Mouse (Mus musculus) midbrain, embryonic 16.5 days (tissue): ENCODE results near the gene Trpv4. TPM values are rescaled to one million over a fixed set of nuclear protein-coding genes. Genes with fewer than 3 reads are reported as not detected.

Experiments
- ATAC-seq: fragments of 200-750 bp; cut with Nextera tagmentation; 2 replicates; pipeline ENCODE4 v1.8.0; 2017; ENCODE audit warnings: moderate TSS enrichment
- H3K27ac ChIP-seq: fragments of 300-500 bp; sonication (generic); 2 replicates; pipeline ENCODE4 v1.5.1; 2014; ENCODE audit warnings: mild to moderate bottlenecking, low read length, mixed read lengths
- H3K27me3 ChIP-seq: fragments of 300-500 bp; sonication (generic); 2 replicates; pipeline ENCODE4 v1.6.1; 2014; ENCODE audit warnings: low read depth, low read length, mixed read lengths; ENCODE audit not compliant: control insufficient read depth, insufficient read depth
- H3K36me3 ChIP-seq: fragments of 300-500 bp; sonication (generic); 2 replicates; pipeline ENCODE4 v1.6.1; 2014; ENCODE audit warnings: mild to moderate bottlenecking, low read length, moderate library complexity, mixed read lengths; ENCODE audit not compliant: control insufficient read depth, insufficient read depth
- H3K4me1 ChIP-seq: fragments of 300-500 bp; sonication (generic); 2 replicates; pipeline ENCODE4 v1.6.1; 2014; ENCODE audit warnings: mild to moderate bottlenecking, low read length, mixed read lengths; ENCODE audit not compliant: control insufficient read depth, insufficient read depth
- H3K4me2 ChIP-seq: fragments of 300-500 bp; sonication (generic); 2 replicates; pipeline ENCODE4 v1.6.1; 2014; ENCODE audit warnings: mild to moderate bottlenecking, low read length, mixed read lengths
- H3K4me3 ChIP-seq: fragments of 300-500 bp; sonication (generic); 2 replicates; pipeline ENCODE4 v1.5.1; 2014; ENCODE audit warnings: low read depth, mild to moderate bottlenecking, low read length, moderate library complexity, mixed read lengths
- H3K9ac ChIP-seq: fragments of 300-500 bp; sonication (generic); 2 replicates; pipeline ENCODE4 v1.6.1; 2014; ENCODE audit warnings: low read depth, low read length, mixed read lengths
- H3K9me3 ChIP-seq: fragments of 300-500 bp; sonication (generic); replicated peaks from 2 replicates; pipeline ENCODE4 v1.6.1; 2014; ENCODE audit warnings: mild to moderate bottlenecking, low read length, mixed read lengths; ENCODE audit not compliant: control insufficient read depth, poor library complexity, severe bottlenecking
- WGBS: fragments of 180-500 bp; shearing (Covaris S2); extraction: QIAGEN DNeasy Blood & Tissue Kit; methylation state at CpG from one replicate; pipeline ENCODE4 v1.1.7; 2014; 5-methylcytosine and 5-hydroxymethylcytosine counted together
- polyA plus RNA-seq: library from polyadenylated mRNA; unstranded; fragments of >200 nt; fragmentation: Nextera tagmentation; extraction: Ambion mirVana; gene quantifications from 2 replicates; pipeline ENCODE4 v1.2.1, GENCODE M21; 2015

Gene Trpv4
- polyA plus RNA-seq, 1 experiment from 2014 or later = 1.3 TPM

GRCm38 (mm10) chr5:114617809-114618208 lies 40.4 kb downstream of the Trpv4 start:
- Histone ChIP-seq H3K4me3 (no peak overlapping the region), H3K27ac (no peak overlapping the region), H3K27me3 (no peaks in the 10 kb centered on the region), H3K36me3 (no peaks in the 10 kb centered on the region), H3K4me2 (no peak overlapping the region), H3K9me3 (no peaks in the 10 kb centered on the region), H3K9ac (no peak overlapping the region), H3K4me1 (no peaks in the 10 kb centered on the region)
- WGBS = 82% methylated on average over 12 of the region's 12 CpGs
- ATAC-seq = no peak

DNA sequence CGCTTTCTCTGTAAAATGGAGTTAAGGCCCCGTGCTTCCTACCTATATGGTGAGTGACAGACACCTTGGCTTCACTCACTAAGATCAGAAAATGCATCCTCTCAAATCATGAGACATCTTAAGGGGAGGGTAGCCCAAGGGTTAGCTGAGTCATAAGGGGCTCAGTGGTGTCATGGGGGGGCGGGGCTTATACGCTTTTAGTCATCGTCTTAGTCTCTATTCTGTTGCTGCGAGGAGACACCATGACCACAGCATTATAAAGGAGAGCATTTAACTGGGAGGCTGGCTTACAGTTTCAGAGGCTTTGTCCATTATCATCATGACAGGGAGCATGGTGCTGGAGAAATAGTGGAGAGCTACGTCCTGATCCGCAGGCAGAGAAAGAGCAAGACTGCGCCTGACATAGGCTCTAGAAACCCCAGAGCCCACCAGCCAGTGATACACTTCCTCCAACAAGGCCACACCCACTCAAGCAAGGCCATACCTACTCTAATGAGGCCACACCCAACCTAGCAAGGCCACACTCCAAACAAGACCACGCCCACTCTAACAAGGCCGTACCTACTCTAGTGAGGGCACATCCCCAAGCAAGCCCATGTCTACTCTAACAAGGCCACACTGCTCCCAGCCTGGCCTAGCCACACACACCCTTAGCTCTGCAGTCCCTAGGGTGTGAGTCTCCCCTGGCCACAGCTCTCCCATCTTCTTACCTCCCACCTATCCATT lies 41.7 kb downstream of the Trpv4 start:
- ATAC-seq = no peak
- no peak overlapping the region for H3K27ac ChIP-seq
- no peaks in the 10 kb centered on the region for H3K27me3 ChIP-seq
- H3K36me3 ChIP-seq = no peaks in the 10 kb centered on the region; the same call in 1 of the 2 replicates
- no peaks in the 10 kb centered on the region for H3K9me3 ChIP-seq
- no peak overlapping the region for H3K9ac ChIP-seq
- no peak overlapping the region for H3K4me2 ChIP-seq
- WGBS = 87% methylated on average over 11 of the region's 11 CpGs
- H3K4me1 ChIP-seq = no peaks in the 10 kb centered on the region
- no peak overlapping the region for H3K4me3 ChIP-seq

DNA sequence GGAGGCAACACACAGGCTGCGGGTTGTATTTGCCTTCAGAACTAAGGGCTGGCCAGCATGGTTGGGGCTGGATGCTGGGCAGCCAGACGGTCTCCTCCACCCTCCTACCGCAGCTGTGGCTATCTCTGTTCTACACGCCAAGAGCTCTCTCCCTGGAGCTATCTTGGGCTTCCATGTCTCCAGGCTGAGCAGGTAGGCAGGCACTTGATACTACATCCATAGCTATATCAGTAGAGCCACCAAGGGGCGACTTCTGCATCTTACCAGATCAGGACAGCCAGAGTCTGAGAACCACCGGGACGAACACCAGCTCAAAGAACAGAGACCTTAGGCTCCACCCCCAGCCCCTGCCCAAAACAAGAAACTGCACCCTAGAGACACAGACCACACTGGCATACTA lies 43.4 kb downstream of the Trpv4 start:
- no peak overlapping the region for H3K9ac ChIP-seq
- WGBS = 65% methylated on average over 7 of the region's 7 CpGs

GRCm38 (mm10) chr5:114611968-114612608 lies 46.1 kb downstream of the Trpv4 start:
- no peak for ATAC-seq
- Histone ChIP-seq H3K27ac (no peak overlapping the region), H3K4me1 (peaks cover 16% of the 10 kb centered on the region), H3K4me3 (no peak overlapping the region), H3K9me3 (no peaks in the 10 kb centered on the region), H3K4me2 (no peak overlapping the region), H3K27me3 (no peaks in the 10 kb centered on the region), H3K9ac (no peak overlapping the region), H3K36me3 (peaks cover 3% of the 10 kb centered on the region)
- WGBS = 74% methylated on average over 23 of the region's 25 CpGs

More for the DNA sequence above, 43.4 kb downstream of the Trpv4 start:
- no peak for ATAC-seq
- H3K4me3 ChIP-seq = no peak overlapping the region
- no peaks in the 10 kb centered on the region for H3K27me3 ChIP-seq
- no peaks in the 10 kb centered on the region for H3K4me1 ChIP-seq
- H3K4me2 ChIP-seq = no peak overlapping the region
- H3K9me3 ChIP-seq = no peaks in the 10 kb centered on the region
- peaks cover 3% of the 10 kb centered on the region for H3K36me3 ChIP-seq
- H3K27ac ChIP-seq = no peak overlapping the region

GRCm38 (mm10) chr5:114611256-114611655 lies 47.0 kb downstream of the Trpv4 start:
- Histone ChIP-seq H3K9ac (no peak overlapping the region), H3K27ac (no peak overlapping the region), H3K4me1 (peaks cover 19% of the 10 kb centered on the region), H3K4me2 (no peak overlapping the region), H3K36me3 (peaks cover 3% of the 10 kb centered on the region), H3K9me3 (no peaks in the 10 kb centered on the region), H3K4me3 (no peak overlapping the region), H3K27me3 (no peaks in the 10 kb centered on the region)
- ATAC-seq = no peak
- WGBS = 95% methylated on average over 8 of the region's 10 CpGs

DNA sequence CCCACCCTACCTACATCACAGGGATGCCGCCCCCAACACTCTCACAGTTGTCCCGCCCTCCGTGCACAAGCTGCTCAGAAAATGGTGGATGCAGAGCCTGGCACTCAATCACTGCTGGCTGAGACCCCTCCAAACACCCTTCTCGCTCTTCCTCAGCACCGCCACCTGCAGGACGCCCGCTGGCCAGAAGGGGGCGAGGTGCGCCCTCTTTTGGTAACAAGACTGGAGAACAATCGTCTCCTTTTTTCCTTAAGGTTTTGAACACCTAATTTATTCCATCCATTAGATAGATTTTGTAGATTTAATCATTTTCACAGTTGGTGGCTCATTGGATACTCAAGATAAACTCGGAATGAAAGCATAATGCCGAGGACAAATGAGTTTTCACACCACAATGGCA lies 49.7 kb downstream of the Trpv4 start:
- H3K9ac ChIP-seq = no peak overlapping the region
- peaks cover 3% of the 10 kb centered on the region for H3K36me3 ChIP-seq
- H3K27ac ChIP-seq = peak overlapping the region; percentile 60
- no peak overlapping the region for H3K4me2 ChIP-seq
- H3K4me1 ChIP-seq = peaks cover 32% of the 10 kb centered on the region
- 5% methylated on average over 12 of the region's 12 CpGs for WGBS
- no peak overlapping the region for H3K4me3 ChIP-seq
- H3K27me3 ChIP-seq = no peaks in the 10 kb centered on the region
- 0 out of 2 replicates have a peak, but pooled peaks have one; percentile 22 for ATAC-seq
- H3K9me3 ChIP-seq = no peaks in the 10 kb centered on the region

DNA sequence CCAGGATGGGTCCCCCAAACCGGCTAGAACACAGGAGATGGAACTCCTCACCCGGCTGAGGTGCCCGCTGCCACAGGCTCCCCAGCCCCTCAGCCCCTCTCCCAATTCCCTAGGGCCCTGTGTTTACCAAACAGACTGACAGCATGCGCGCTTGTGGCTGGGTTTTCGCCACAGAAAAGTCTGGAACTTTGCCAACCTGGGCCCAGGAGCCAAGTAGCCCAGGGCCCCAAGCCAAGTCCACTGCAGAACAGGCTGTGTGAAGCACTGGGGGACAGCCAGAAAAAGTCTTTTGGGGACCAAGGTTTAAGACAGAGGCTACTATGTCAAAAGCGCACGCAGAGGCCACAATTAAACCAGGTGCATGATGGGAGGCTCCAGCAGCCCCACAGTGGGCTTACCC lies 50.6 kb downstream of the Trpv4 start:
- WGBS = 51% methylated on average over 8 of the region's 8 CpGs
- Histone ChIP-seq H3K9me3 (no peaks in the 10 kb centered on the region), H3K4me1 (peaks cover 32% of the 10 kb centered on the region), H3K27me3 (no peaks in the 10 kb centered on the region), H3K9ac (no peak overlapping the region), H3K27ac (peak overlapping the region; percentile 60; the same call in 1 of the 2 replicates), H3K4me3 (no peak overlapping the region), H3K36me3 (peaks cover 3% of the 10 kb centered on the region), H3K4me2 (no peak overlapping the region)
- ATAC-seq = 0 out of 2 replicates have a peak, but pooled peaks have one; percentile 15

- H3K27ac ChIP-seq = 0 out of 2 replicates have a peak overlapping the region, but pooled peaks have one; percentile 9
- no peaks in the 10 kb centered on the region for H3K9me3 ChIP-seq
- WGBS = 80% methylated on average over 6 of the region's 6 CpGs
- no peak overlapping the region for H3K9ac ChIP-seq
- no peak for ATAC-seq
- no peaks in the 10 kb centered on the region for H3K27me3 ChIP-seq
- no peak overlapping the region for H3K4me3 ChIP-seq
- H3K36me3 ChIP-seq = no peaks in the 10 kb centered on the region
- H3K4me1 ChIP-seq = peaks cover 32% of the 10 kb centered on the region
- H3K4me2 ChIP-seq = no peak overlapping the region
Measured at GRCm38 (mm10) chr5:114605981-114606380, 52.2 kb downstream of the Trpv4 start.

GRCm38 (mm10) chr5:114604781-114605290 lies 53.4 kb downstream of the Trpv4 start:
- Histone ChIP-seq H3K4me1 (peaks cover 32% of the 10 kb centered on the region), H3K36me3 (no peaks in the 10 kb centered on the region), H3K4me2 (no peak overlapping the region), H3K9me3 (no peaks in the 10 kb centered on the region), H3K9ac (peak overlapping the region; percentile 25; the same call in 1 of the 2 replicates), H3K27ac (peak overlapping the region; percentile 13; the same call in 1 of the 2 replicates), H3K4me3 (no peak overlapping the region), H3K27me3 (no peaks in the 10 kb centered on the region)
- ATAC-seq = peak; percentile 40
- WGBS = 12% methylated on average over 11 of the region's 11 CpGs
